Mouse (Mus musculus) C2C12 (cell line): ENCODE measurements around the gene Fxyd4.

Experiments
- CEBPB ChIP-seq: IDR thresholded peaks from one replicate; pipeline ENCODE4 v1.6.1; 2011; ENCODE audit warnings: low read depth, mild to moderate bottlenecking, control low read depth, moderate library complexity
- CTCF ChIP-seq: IDR thresholded peaks from one replicate; pipeline ENCODE4 v1.5.1; 2011; ENCODE audit not compliant: control insufficient read depth, insufficient read depth, insufficient read length
- MAX ChIP-seq: IDR thresholded peaks from one replicate; pipeline ENCODE4 v1.6.1; 2011; ENCODE audit warnings: mild to moderate bottlenecking, control low read depth
- MYOG ChIP-seq: IDR thresholded peaks from one replicate; pipeline ENCODE4 v1.6.1; 2011; ENCODE audit not compliant: control insufficient read depth, insufficient read length; ENCODE audit errors: extremely low read depth
- USF1 ChIP-seq: IDR thresholded peaks from one replicate; pipeline ENCODE4 v1.6.1; 2011; ENCODE audit warnings: low read depth, mild to moderate bottlenecking, control low read depth, moderate library complexity

GRCm38 (mm10) chr6:117907979-117908355 lies 29.5 kb downstream of the Fxyd4 start:
- TF ChIP-seq CTCF (no peak), CEBPB (no peak), USF1 (no peak), MAX (no peak), MYOG (no peak)
